Mouse (Mus musculus) stomach, postnatal 0 days (tissue): Measurements from ENCODE around the gene Rrp1. TPM values are rescaled to one million over a fixed set of nuclear protein-coding genes. Genes with fewer than 3 reads are reported as not detected.

Experiments
- ATAC-seq: fragments of 200-750 bp; cut with Nextera tagmentation; 2 replicates; pipeline ENCODE4 v1.8.0; 2017; ENCODE audit not compliant: low FRiP score, low TSS enrichment
- DNase-seq: peaks from one replicate; pipeline ENCODE4 v3.0.0-alpha.2; 2016; ENCODE audit warnings: low spot score
- H3K27ac ChIP-seq: fragments of 300-500 bp; sonication (generic); replicated peaks from 2 replicates; pipeline ENCODE4 v1.5.1; 2014; ENCODE audit warnings: mild to moderate bottlenecking, control low read depth
- H3K27me3 ChIP-seq: fragments of 300-500 bp; sonication (generic); 2 replicates; pipeline ENCODE4 v1.6.1; 2014; ENCODE audit warnings: low read length; ENCODE audit not compliant: control insufficient read depth, insufficient read depth
- H3K36me3 ChIP-seq: fragments of 300-500 bp; sonication (generic); 2 replicates; pipeline ENCODE4 v1.6.1; 2014; ENCODE audit warnings: low read length, mixed read lengths; ENCODE audit not compliant: control insufficient read depth, insufficient read depth
- H3K4me1 ChIP-seq: fragments of 300-500 bp; sonication (generic); replicated peaks from 2 replicates; pipeline ENCODE4 v1.6.1; 2014; ENCODE audit warnings: antibody characterized with exemption; ENCODE audit not compliant: control insufficient read depth, insufficient read depth
- H3K4me2 ChIP-seq: fragments of 300-500 bp; sonication (generic); replicated peaks from 2 replicates; pipeline ENCODE4 v1.6.1; 2014; ENCODE audit warnings: low read depth, mild to moderate bottlenecking, control low read depth, moderate library complexity
- H3K4me3 ChIP-seq: fragments of 300-500 bp; sonication (generic); 2 replicates; pipeline ENCODE4 v1.5.1; 2014; ENCODE audit warnings: low read depth, low read length, control low read depth
- H3K9ac ChIP-seq: fragments of 300-500 bp; sonication (generic); 2 replicates; pipeline ENCODE4 v1.6.1; 2014; ENCODE audit warnings: mild to moderate bottlenecking, low read length, control low read depth, mixed read lengths
- H3K9me3 ChIP-seq: fragments of 300-500 bp; sonication (generic); 2 replicates; pipeline ENCODE4 v1.6.1; 2016; ENCODE audit warnings: low read length; ENCODE audit not compliant: control insufficient read depth
- CTCF ChIP-seq: IDR thresholded peaks from 2 replicates; pipeline ENCODE4 v1.5.1; 2016; ENCODE audit warnings: antibody characterized with exemption, low read depth, mild to moderate bottlenecking, moderate library complexity
- EP300 ChIP-seq: optimal IDR thresholded peaks from 2 replicates; pipeline ENCODE3; 2016; ENCODE audit warnings: antibody characterized with exemption
- WGBS: fragments of 180-500 bp; shearing (Covaris S2); extraction: QIAGEN DNeasy Blood & Tissue Kit; methylation state at CpG from one replicate; pipeline ENCODE4 v1.1.7; 2014; 5-methylcytosine and 5-hydroxymethylcytosine counted together
- polyA plus RNA-seq: library from polyadenylated mRNA; unstranded; fragments of >200 nt; fragmentation: Nextera tagmentation; extraction: Ambion mirVana; gene quantifications from 2 replicates; pipeline ENCODE4 v1.2.1, GENCODE M21; 2015

Rrp1 gene
- polyA plus RNA-seq, 1 experiment from 2014 or later, result 148 TPM

- peaks cover 2% of the 10 kb centered on the region; the same call in 1 of the 2 replicates for H3K4me1 ChIP-seq
- no peaks in the 10 kb centered on the region for H3K9me3 ChIP-seq
- H3K27ac ChIP-seq, result peak overlapping the region; percentile 94; the same call in 1 of the 2 replicates
- 8% methylated on average over 8 of the region's 8 CpGs for WGBS
- H3K36me3 ChIP-seq, result peaks cover 20% of the 10 kb centered on the region
- H3K4me2 ChIP-seq, result peak overlapping the region; percentile 84
- ATAC-seq (no peak), DNase-seq (no peak)
- no peak for TF ChIP-seq CTCF
- no peak for TF ChIP-seq EP300
- H3K4me3 ChIP-seq, result peak overlapping the region; percentile 95
- H3K27me3 ChIP-seq, result no peaks in the 10 kb centered on the region
- H3K9ac ChIP-seq, result peak overlapping the region; percentile 96
Observed at GRCm38 (mm10) chr10:78411851-78412250, 992 bp downstream of the Rrp1 start.

GRCm38 (mm10) chr10:78409035-78409788 lies 3.6 kb downstream of the Rrp1 start:
- ATAC-seq (no peak), DNase-seq (no peak)
- no peaks in the 10 kb centered on the region for H3K9me3 ChIP-seq
- H3K36me3 ChIP-seq, result peaks cover 41% of the 10 kb centered on the region
- H3K4me2 ChIP-seq, result no peak overlapping the region
- H3K4me1 ChIP-seq, result peaks cover 2% of the 10 kb centered on the region; the same call in 1 of the 2 replicates
- no peaks in the 10 kb centered on the region for H3K27me3 ChIP-seq
- no peak overlapping the region for H3K4me3 ChIP-seq
- H3K9ac ChIP-seq, result no peak overlapping the region
- no peak for TF ChIP-seq CTCF
- WGBS, result 76% methylated on average over 9 of the region's 9 CpGs
- no peak overlapping the region for H3K27ac ChIP-seq

GRCm38 (mm10) chr10:78407132-78407531 lies 5.7 kb downstream of the Rrp1 start:
- Histone ChIP-seq H3K4me3 (no peak overlapping the region), H3K4me2 (no peak overlapping the region), H3K27me3 (no peaks in the 10 kb centered on the region), H3K4me1 (no peaks in the 10 kb centered on the region; the same call in 1 of the 2 replicates), H3K9ac (no peak overlapping the region), H3K9me3 (no peaks in the 10 kb centered on the region), H3K27ac (no peak overlapping the region), H3K36me3 (peaks cover 59% of the 10 kb centered on the region)
- no peak for TF ChIP-seq EP300
- TF ChIP-seq CTCF, result no peak
- DNase-seq (no peak), ATAC-seq (no peak)
- WGBS, result 76% methylated on average over 4 of the region's 4 CpGs

GRCm38 (mm10) chr10:78406152-78406551 lies 6.7 kb downstream of the Rrp1 start:
- TF ChIP-seq EP300 (no peak), CTCF (no peak)
- Histone ChIP-seq H3K27me3 (no peaks in the 10 kb centered on the region), H3K36me3 (peaks cover 68% of the 10 kb centered on the region), H3K4me2 (no peak overlapping the region), H3K4me1 (no peaks in the 10 kb centered on the region), H3K9ac (no peak overlapping the region), H3K4me3 (no peak overlapping the region), H3K9me3 (no peaks in the 10 kb centered on the region), H3K27ac (no peak overlapping the region)
- WGBS, result 90% methylated on average over 6 of the region's 6 CpGs
- DNase-seq, result no peak
- ATAC-seq, result no peak

- no peak overlapping the region for H3K4me2 ChIP-seq
- H3K27me3 ChIP-seq, result no peaks in the 10 kb centered on the region
- no peak for TF ChIP-seq EP300
- TF ChIP-seq CTCF, result no peak
- no peak overlapping the region for H3K27ac ChIP-seq
- no peak for ATAC-seq
- 94% methylated on average over 14 of the region's 14 CpGs for WGBS
- no peaks in the 10 kb centered on the region for H3K4me1 ChIP-seq
- peaks cover 51% of the 10 kb centered on the region for H3K36me3 ChIP-seq
- no peak for DNase-seq
- no peak overlapping the region for H3K4me3 ChIP-seq
- no peaks in the 10 kb centered on the region for H3K9me3 ChIP-seq
- no peak overlapping the region for H3K9ac ChIP-seq
Observed at GRCm38 (mm10) chr10:78402301-78402922, 10.4 kb downstream of the Rrp1 start.

- DNase-seq, result no peak
Observed at GRCm38 (mm10) chr10:78401127-78401526, 11.7 kb downstream of the Rrp1 start.

More at GRCm38 (mm10) chr10:78401127-78401526, 11.7 kb downstream of the Rrp1 start:
- Histone ChIP-seq H3K27ac (no peak overlapping the region), H3K9ac (no peak overlapping the region), H3K36me3 (peaks cover 44% of the 10 kb centered on the region), H3K4me3 (no peak overlapping the region), H3K9me3 (no peaks in the 10 kb centered on the region), H3K27me3 (no peaks in the 10 kb centered on the region), H3K4me1 (no peaks in the 10 kb centered on the region), H3K4me2 (no peak overlapping the region)
- 91% methylated on average over 2 of the region's 2 CpGs for WGBS
- no peak for ATAC-seq
- TF ChIP-seq EP300, result no peak
- TF ChIP-seq CTCF, result no peak
